Mouse (Mus musculus) C2C12 (cell line): ENCODE data around the gene Stk11. TPM values are rescaled to one million over a fixed set of nuclear protein-coding genes. Genes with fewer than 3 reads are reported as not detected.

Source experiments
- H3K27me3 ChIP-seq: one replicate; pipeline ENCODE4 v1.6.1; 2011; ENCODE audit not compliant: control insufficient read depth, insufficient read depth, insufficient read length
- H3K36me3 ChIP-seq: one replicate; pipeline ENCODE4 v1.6.1; 2011; ENCODE audit not compliant: control insufficient read depth, insufficient read depth
- H3K4me3 ChIP-seq: one replicate; pipeline ENCODE4 v1.5.1; 2011; ENCODE audit warnings: mild to moderate bottlenecking, control low read depth; ENCODE audit not compliant: poor library complexity, insufficient read depth, severe bottlenecking
- H3K79me2 ChIP-seq: one replicate; pipeline ENCODE4 v1.6.1; 2011; ENCODE audit not compliant: control insufficient read depth, insufficient read depth
- H3K79me3 ChIP-seq: one replicate; pipeline ENCODE4 v1.6.1; 2011; ENCODE audit warnings: low read depth, control low read depth
- H3ac ChIP-seq: one replicate; pipeline ENCODE3; 2011; ENCODE audit warnings: low read depth; ENCODE audit not compliant: control insufficient read depth, insufficient read length
- CEBPB ChIP-seq: IDR thresholded peaks from one replicate; pipeline ENCODE4 v1.6.1; 2011; ENCODE audit warnings: low read depth, mild to moderate bottlenecking, control low read depth, moderate library complexity
- CTCF ChIP-seq: IDR thresholded peaks from one replicate; pipeline ENCODE4 v1.5.1; 2011; ENCODE audit not compliant: control insufficient read depth, insufficient read depth, insufficient read length
- FOSL1 ChIP-seq: IDR thresholded peaks from one replicate; pipeline ENCODE4 v1.8.0; 2011; ENCODE audit warnings: mild to moderate bottlenecking, low read length; ENCODE audit not compliant: poor library complexity, insufficient read depth, severe bottlenecking
- MAX ChIP-seq: IDR thresholded peaks from one replicate; pipeline ENCODE4 v1.6.1; 2011; ENCODE audit warnings: mild to moderate bottlenecking, control low read depth
- MYOD1 ChIP-seq: IDR thresholded peaks from one replicate; pipeline ENCODE4 v1.6.1; 2011; ENCODE audit warnings: low read depth; ENCODE audit not compliant: control insufficient read depth, insufficient read length
- MYOG ChIP-seq: IDR thresholded peaks from one replicate; pipeline ENCODE4 v1.6.1; 2011; ENCODE audit not compliant: control insufficient read depth, insufficient read length; ENCODE audit errors: extremely low read depth
- USF1 ChIP-seq: IDR thresholded peaks from one replicate; pipeline ENCODE4 v1.6.1; 2011; ENCODE audit warnings: low read depth, mild to moderate bottlenecking, control low read depth, moderate library complexity
- polyA plus RNA-seq: library from polyadenylated mRNA; unstranded; fragments of >200 nt; fragmentation: generic; extraction: Trizol; gene quantifications from one replicate; pipeline ENCODE4 v1.2.1, GENCODE M21; 2012; ENCODE audit warnings: missing spikeins

Stk11 gene
- polyA plus RNA-seq, 1 experiment = 106 TPM

DNA sequence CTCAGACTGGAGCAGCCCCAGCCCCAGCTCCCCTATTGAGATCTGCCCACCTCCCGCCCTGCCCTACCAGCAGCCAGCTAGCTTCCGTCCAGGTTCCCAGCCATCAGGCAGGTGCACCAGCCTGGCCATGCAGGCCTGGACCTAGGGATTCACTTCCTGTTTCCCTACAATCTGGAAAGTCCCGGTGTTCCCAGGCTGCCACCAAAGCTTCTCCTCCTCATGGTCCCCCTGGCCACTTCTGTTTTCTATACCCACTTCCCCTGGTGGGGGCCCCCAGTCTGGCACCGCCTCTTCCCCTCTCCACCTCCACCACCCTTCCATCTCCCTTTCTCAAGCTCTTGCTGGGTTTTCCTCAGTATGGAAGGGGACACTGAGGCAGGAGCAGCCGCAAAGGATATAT is 10.1 kb upstream of the Stk11 start, which contains the start of gene Sbno2:
TSS of gene Sbno2 (minus strand) at position 112 of the 400 bp plus-strand sequence.
- Histone ChIP-seq H3K4me3 (no peak within 1 kb of the TSS), H3K27me3 (no peaks in the 10 kb centered on the region), H3ac (no peak within 1 kb of the TSS), H3K36me3 (no peaks in the 10 kb centered on the region), H3K79me2 (peaks cover 37% of the 10 kb centered on the region), H3K79me3 (peaks cover 29% of the 10 kb centered on the region)
- TF ChIP-seq USF1 (no peak), CEBPB (no peak), CTCF (no peak), MAX (no peak), MYOG (no peak), MYOD1 (no peak), FOSL1 (no peak)

DNA sequence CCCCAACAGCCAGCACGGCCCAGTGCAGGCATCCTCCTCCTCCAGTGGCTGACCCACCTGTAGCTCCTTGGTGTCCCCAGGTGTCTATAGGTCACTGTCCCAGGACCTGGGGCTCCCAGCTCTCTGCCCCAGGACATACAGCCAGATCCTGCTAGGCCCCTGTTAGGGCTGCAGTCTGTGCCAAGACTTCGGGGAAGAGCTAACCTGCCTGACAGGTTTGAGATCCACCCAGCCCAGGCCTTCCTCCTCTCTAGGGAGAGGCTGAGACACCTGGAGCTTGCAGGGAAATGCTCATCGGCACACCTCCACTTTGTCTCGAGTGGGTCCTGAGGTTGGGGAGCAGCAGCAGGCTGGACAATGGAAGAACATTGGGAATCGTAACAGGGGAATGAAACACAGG is 9.7 kb upstream of the Stk11 start:
- Histone ChIP-seq H3K27me3 (no peaks in the 10 kb centered on the region), H3K4me3 (no peak overlapping the region), H3K36me3 (no peaks in the 10 kb centered on the region), H3K79me3 (peaks cover 25% of the 10 kb centered on the region), H3K79me2 (peaks cover 32% of the 10 kb centered on the region), H3ac (no peak overlapping the region)
- TF ChIP-seq CEBPB (no peak), USF1 (no peak), MYOG (no peak), FOSL1 (no peak), CTCF (no peak), MYOD1 (no peak), MAX (no peak)

DNA sequence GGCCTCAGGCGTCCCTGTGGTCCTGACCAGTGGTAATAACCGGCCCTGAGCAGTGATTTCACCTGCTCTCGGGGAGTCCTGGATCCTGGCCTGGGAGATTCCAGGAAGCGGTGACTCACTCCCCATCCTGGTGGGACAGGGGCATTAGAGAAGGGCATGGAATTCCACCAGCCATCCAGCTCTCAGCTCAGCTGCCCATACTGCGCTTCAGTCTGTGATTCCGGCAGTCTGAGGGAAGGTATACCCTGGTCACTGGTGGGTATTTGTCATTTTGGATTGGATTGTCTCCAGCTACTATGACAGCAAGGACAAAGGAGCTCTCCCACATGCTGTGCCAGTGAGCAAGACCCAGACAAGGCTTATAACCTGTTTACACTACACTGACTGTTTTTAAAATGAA is 7.9 kb upstream of the Stk11 start:
- Histone ChIP-seq H3K4me3 (no peak overlapping the region), H3K79me2 (peaks cover 14% of the 10 kb centered on the region), H3ac (no peak overlapping the region), H3K36me3 (no peaks in the 10 kb centered on the region), H3K27me3 (no peaks in the 10 kb centered on the region), H3K79me3 (peaks cover 10% of the 10 kb centered on the region)
- TF ChIP-seq FOSL1 (peak; percentile 63), CTCF (no peak), USF1 (no peak), MYOG (no peak), MYOD1 (peak; percentile 51), MAX (peak; percentile 64), CEBPB (no peak)

DNA sequence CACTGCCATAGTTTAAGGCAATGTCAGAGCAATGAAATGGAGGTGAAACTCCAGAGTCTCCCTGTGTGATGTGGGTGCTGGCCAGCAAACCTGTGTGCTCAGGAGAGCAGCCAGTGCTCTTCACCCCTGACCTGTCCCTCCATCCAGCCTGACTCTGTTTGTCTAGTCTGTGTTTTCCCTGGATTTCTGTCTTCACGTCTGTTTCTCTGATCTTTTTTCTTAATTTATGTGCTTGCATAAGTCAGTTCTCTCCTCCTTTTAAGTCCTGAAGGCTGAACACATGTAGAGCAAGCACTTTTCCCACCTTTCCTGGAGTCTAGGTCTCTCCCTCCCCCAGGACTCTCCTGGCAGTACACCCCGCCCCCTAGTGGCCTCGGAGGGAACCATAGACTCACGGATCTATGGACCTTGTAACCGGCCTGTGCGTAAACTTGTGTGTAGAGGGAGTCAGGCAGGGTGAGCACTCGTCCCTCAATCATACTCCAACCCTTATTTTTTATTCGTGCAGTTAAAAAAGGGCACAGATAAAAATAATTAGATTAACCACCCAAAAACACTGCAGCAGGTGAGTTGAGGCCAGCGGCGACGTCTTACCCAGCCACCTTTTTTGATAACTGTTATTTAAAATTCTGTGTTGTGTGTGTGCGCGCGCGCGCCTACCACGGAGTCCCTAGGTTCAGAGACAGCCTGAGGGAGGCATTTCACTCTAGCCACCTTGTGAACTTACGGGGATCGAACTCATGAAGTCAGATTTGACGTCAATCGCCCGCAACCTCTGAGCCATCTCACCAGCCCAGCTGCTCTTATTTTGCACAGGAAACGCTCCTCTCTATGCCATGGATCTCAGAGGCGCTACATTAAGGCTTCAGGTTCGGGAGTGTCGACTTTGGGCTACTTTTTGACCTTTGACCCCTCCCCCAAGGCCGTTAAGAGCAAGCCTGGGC is 990 bp upstream of the Stk11 start:
- Histone ChIP-seq H3K79me3 (peaks cover 39% of the 10 kb centered on the region), H3K79me2 (peaks cover 41% of the 10 kb centered on the region), H3K27me3 (no peaks in the 10 kb centered on the region), H3K36me3 (peaks cover 19% of the 10 kb centered on the region), H3K4me3 (peak overlapping the region; percentile 50), H3ac (peak overlapping the region; percentile 79)
- TF ChIP-seq MAX (peak; percentile 42), FOSL1 (no peak), CTCF (peak; percentile 85)

DNA sequence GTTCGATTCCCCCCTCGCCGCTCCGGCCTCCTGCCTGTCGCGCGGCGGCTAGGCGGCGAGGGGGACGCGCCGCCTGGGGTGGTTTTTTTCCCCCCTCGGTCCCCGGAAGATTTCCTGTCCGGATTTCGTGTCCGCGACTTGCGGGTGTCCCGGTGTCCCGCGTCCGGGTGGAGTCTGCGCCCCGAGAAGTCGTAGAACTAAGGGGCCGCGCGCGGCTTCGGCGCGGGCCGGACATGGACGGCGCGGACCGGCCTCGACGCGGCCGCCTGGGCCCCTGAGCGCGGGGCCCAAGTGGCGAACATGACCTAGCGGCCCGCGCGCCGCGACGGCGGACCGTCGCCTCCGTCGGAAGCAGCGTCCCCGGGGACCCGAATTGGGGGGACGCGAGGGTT is 337 bp downstream of the Stk11 start:
- peak overlapping the region; percentile 100 for H3K4me3 ChIP-seq
- no peaks in the 10 kb centered on the region for H3K27me3 ChIP-seq
- H3K79me2 ChIP-seq = peaks cover 54% of the 10 kb centered on the region
- peak overlapping the region; percentile 83 for H3ac ChIP-seq
- H3K79me3 ChIP-seq = peaks cover 52% of the 10 kb centered on the region
- TF ChIP-seq USF1 (no peak), MYOG (no peak), MYOD1 (no peak), CEBPB (no peak), MAX (no peak), CTCF (no peak), FOSL1 (no peak)
- peaks cover 29% of the 10 kb centered on the region for H3K36me3 ChIP-seq
